Comparison of ENCODE assay signal across 23 mouse cellular contexts in genomic region chr13:103817935-103818334, GRCm38 (mm10).
"Had no signal": no experiment of that assay in that cellular context is flagged by ENCODE, and none has a peak within 500 bp of the region (broad histone marks: within the 10 kb centered on the region; RNA-seq: fewer than 3 reads in every experiment).

No protein-coding gene starts in this region.

- DNase-seq: cerebellum, adult 9-11 months; cerebellum, postnatal 10 days; cerebellum, postnatal 14 days; cerebellum, postnatal 25 days; cerebellum, postnatal 36 days; embryo, embryonic 11 days; forebrain, postnatal 0 days; gastrocnemius, adult 2 months; gastrocnemius, postnatal 10 days; gastrocnemius, postnatal 14 days; gastrocnemius, postnatal 25 days; gastrocnemius, postnatal 36 days; heart, adult 18-20 months; heart, adult 2 months had no signal

- H3K4me2 ChIP-seq: embryonic facial prominence, embryonic 12.5 days; embryonic facial prominence, embryonic 13.5 days; embryonic facial prominence, embryonic 15.5 days; forebrain, embryonic 12.5 days; forebrain, embryonic 13.5 days; forebrain, embryonic 15.5 days had no signal

- H3K4me3 ChIP-seq: embryonic facial prominence, embryonic 10.5 days; embryonic facial prominence, embryonic 12.5 days; embryonic facial prominence, embryonic 13.5 days; embryonic facial prominence, embryonic 15.5 days; erythroblast, embryonic 14.5 days; forebrain, embryonic 10.5 days; forebrain, embryonic 12.5 days; forebrain, embryonic 13.5 days; forebrain, embryonic 15.5 days; gastrocnemius, adult 2 months; heart, adult 2 months had no signal

- H3K27me3 ChIP-seq: embryonic facial prominence, embryonic 12.5 days; embryonic facial prominence, embryonic 13.5 days; embryonic facial prominence, embryonic 15.5 days; forebrain, embryonic 12.5 days; forebrain, embryonic 13.5 days; forebrain, embryonic 15.5 days had no signal

- H3K9ac ChIP-seq: embryonic facial prominence, embryonic 12.5 days; embryonic facial prominence, embryonic 13.5 days; embryonic facial prominence, embryonic 15.5 days; forebrain, embryonic 12.5 days; forebrain, embryonic 13.5 days; forebrain, embryonic 15.5 days; forebrain, postnatal 0 days had no signal

- H3K4me1 ChIP-seq: embryonic facial prominence, embryonic 10.5 days; embryonic facial prominence, embryonic 12.5 days; embryonic facial prominence, embryonic 13.5 days; embryonic facial prominence, embryonic 15.5 days; forebrain, embryonic 10.5 days; forebrain, embryonic 12.5 days; forebrain, embryonic 13.5 days; forebrain, embryonic 15.5 days had no signal

- H3K27ac ChIP-seq: embryonic facial prominence, embryonic 10.5 days; embryonic facial prominence, embryonic 12.5 days; embryonic facial prominence, embryonic 13.5 days; embryonic facial prominence, embryonic 15.5 days; forebrain, embryonic 10.5 days; forebrain, embryonic 12.5 days; forebrain, embryonic 13.5 days; forebrain, embryonic 15.5 days; gastrocnemius, adult 2 months; heart, adult 2 months had no signal

- H3K9me3 ChIP-seq: embryonic facial prominence, embryonic 10.5 days; embryonic facial prominence, embryonic 12.5 days; embryonic facial prominence, embryonic 13.5 days; embryonic facial prominence, embryonic 15.5 days; forebrain, embryonic 10.5 days; forebrain, embryonic 12.5 days; forebrain, embryonic 13.5 days; forebrain, embryonic 15.5 days had no signal
